Mouse (Mus musculus): ENCODE measurements around the gene Enho.

GRCm38 (mm10) chr4:41679291-41679690 is 39.2 kb upstream of the Enho start:
- TF ChIP-seq CTCF (IDR thresholded peaks at IDR 0.05; ENCODE audit: borderline replicate concordance, extremely low read depth, insufficient read depth, insufficient read length) = no peak
- TF ChIP-seq POLR2A (IDR thresholded peaks at IDR 0.05; ENCODE audit: borderline replicate concordance, extremely low read depth, insufficient read depth, insufficient read length, poor library complexity, severe bottlenecking) = no peak
